Mouse (Mus musculus) intestine, embryonic 15.5 days (tissue): ENCODE measurements at regions not wholly inside any gene's neighbourhood (a gene's known extent, or its start where the extent isn't known, plus 50 kb on each side); places are given as distances from the start of the nearest gene placed in this dataset.

Experiments
- ATAC-seq: fragments of 200-750 bp; cut with Nextera tagmentation; 2 replicates; pipeline ENCODE4 v1.8.0; 2017; ENCODE audit warnings: moderate TSS enrichment, moderate library complexity
- H3K27ac ChIP-seq: fragments of 300-500 bp; sonication (generic); 2 replicates; pipeline ENCODE4 v1.5.1; 2015; ENCODE audit warnings: mild to moderate bottlenecking, inconsistent platforms
- H3K27me3 ChIP-seq: fragments of 300-500 bp; sonication (generic); replicated peaks from 2 replicates; pipeline ENCODE4 v1.6.1; 2015; ENCODE audit warnings: inconsistent platforms
- H3K36me3 ChIP-seq: fragments of 300-500 bp; sonication (generic); 2 replicates; pipeline ENCODE4 v1.6.1; 2015; ENCODE audit warnings: inconsistent platforms
- H3K4me1 ChIP-seq: fragments of 300-500 bp; sonication (generic); replicated peaks from 2 replicates; pipeline ENCODE4 v1.6.1; 2015; ENCODE audit warnings: inconsistent platforms
- H3K4me2 ChIP-seq: fragments of 300-500 bp; sonication (generic); replicated peaks from 2 replicates; pipeline ENCODE4 v1.6.1; 2015; ENCODE audit warnings: mild to moderate bottlenecking, inconsistent platforms
- H3K4me3 ChIP-seq: fragments of 300-500 bp; sonication (generic); replicated peaks from 2 replicates; pipeline ENCODE4 v1.5.1; 2015; ENCODE audit warnings: inconsistent platforms
- H3K9ac ChIP-seq: fragments of 300-500 bp; sonication (generic); 2 replicates; pipeline ENCODE4 v1.6.1; 2015; ENCODE audit warnings: inconsistent platforms
- H3K9me3 ChIP-seq: fragments of 300-500 bp; sonication (generic); 2 replicates; pipeline ENCODE4 v1.6.1; 2016; ENCODE audit warnings: inconsistent platforms
- WGBS: fragments of 180-500 bp; shearing (Covaris S2); methylation state at CpG from one replicate; pipeline ENCODE4 v1.1.7; 2015; 5-methylcytosine and 5-hydroxymethylcytosine counted together

DNA sequence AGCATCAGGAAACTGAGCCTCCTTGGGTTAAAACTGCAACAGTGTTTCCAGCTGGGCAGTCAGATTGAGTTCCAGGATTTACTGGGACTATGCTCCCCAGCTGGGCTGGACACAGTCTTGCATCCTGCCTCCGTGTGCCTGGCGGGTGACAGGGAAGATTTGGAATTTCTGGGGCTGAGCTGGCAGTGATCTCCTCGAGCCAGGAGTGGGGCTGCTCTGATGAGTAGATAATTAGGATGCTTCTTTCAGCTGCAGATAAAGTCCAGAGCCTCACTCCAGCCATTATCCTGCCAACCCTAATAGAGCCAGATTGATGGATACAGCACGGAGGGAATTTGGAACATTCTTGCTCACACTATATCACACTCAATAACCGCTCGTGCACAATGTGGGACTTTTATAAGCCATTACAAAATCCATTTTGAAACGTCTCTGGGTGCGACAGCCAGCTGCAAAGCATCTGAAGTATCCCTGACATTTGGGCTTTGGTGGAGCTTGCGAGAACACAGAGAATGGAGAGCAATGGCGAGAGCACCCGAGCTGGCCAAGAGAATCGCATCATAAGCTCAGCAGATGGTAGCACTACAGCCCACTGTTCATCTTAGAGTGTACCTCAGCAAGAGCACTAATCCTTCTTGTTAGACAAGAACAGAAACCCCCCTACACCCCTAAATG lies 311.6 kb upstream of the Klf4 start:
- Histone ChIP-seq H3K9ac (no peak overlapping the region), H3K4me3 (no peak overlapping the region), H3K27ac (peak overlapping the region; percentile 32; the same call in 1 of the 2 replicates), H3K4me1 (peaks cover 8% of the 10 kb centered on the region), H3K27me3 (no peaks in the 10 kb centered on the region), H3K36me3 (no peaks in the 10 kb centered on the region), H3K4me2 (0 out of 2 replicates have a peak overlapping the region, but pooled peaks have one; percentile 4), H3K9me3 (no peaks in the 10 kb centered on the region)
- ATAC-seq: peak; percentile 85
- 43% methylated on average over 12 of the region's 12 CpGs for WGBS

- Histone ChIP-seq H3K9me3 (no peaks in the 10 kb centered on the region), H3K4me1 (peaks cover 3% of the 10 kb centered on the region), H3K36me3 (no peaks in the 10 kb centered on the region), H3K4me3 (no peak overlapping the region), H3K27ac (no peak overlapping the region), H3K4me2 (no peak overlapping the region), H3K27me3 (no peaks in the 10 kb centered on the region), H3K9ac (no peak overlapping the region)
- WGBS: 84% methylated on average over 3 of the region's 3 CpGs
- ATAC-seq: no peak
Measured at GRCm38 (mm10) chr4:55838568-55838967, 306.3 kb upstream of the Klf4 start.

- Histone ChIP-seq H3K9me3 (no peaks in the 10 kb centered on the region), H3K9ac (no peak overlapping the region), H3K36me3 (no peaks in the 10 kb centered on the region), H3K27me3 (no peaks in the 10 kb centered on the region), H3K4me3 (no peak overlapping the region), H3K4me2 (no peak overlapping the region), H3K27ac (no peak overlapping the region), H3K4me1 (no peaks in the 10 kb centered on the region)
- ATAC-seq: no peak
- 75% methylated on average over 9 of the region's 9 CpGs for WGBS
Measured at GRCm38 (mm10) chr4:55824047-55824760, 291.9 kb upstream of the Klf4 start.

DNA sequence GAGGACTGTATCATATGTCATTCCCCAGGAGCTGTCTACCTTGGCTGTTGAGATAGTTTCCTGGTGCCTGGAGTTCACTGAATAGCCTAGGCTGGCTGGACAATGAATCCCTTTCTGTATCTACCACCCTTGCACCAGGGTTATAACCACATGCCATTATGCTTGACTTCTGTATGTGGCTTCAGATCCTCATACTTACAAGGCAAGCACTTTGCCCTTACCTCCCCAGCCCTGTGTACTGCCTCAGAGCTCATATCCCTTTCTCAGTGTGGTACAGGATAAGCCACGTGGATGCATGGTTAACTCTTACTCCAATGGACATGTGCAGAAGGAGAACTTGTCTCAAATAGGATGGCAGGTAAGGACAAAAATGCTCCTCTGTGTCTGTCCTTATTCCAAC lies 291.3 kb upstream of the Klf4 start:
- 79% methylated on average over 1 of the region's 1 CpGs for WGBS
- H3K9me3 ChIP-seq: no peaks in the 10 kb centered on the region

GRCm38 (mm10) chr4:55817035-55817818 lies 285.0 kb upstream of the Klf4 start:
- Histone ChIP-seq H3K4me3 (no peak overlapping the region), H3K36me3 (no peaks in the 10 kb centered on the region), H3K9ac (no peak overlapping the region), H3K27ac (no peak overlapping the region), H3K4me1 (no peaks in the 10 kb centered on the region), H3K9me3 (no peaks in the 10 kb centered on the region), H3K4me2 (no peak overlapping the region), H3K27me3 (no peaks in the 10 kb centered on the region)
- no peak for ATAC-seq
- WGBS: 79% methylated on average over 4 of the region's 4 CpGs

More for the DNA sequence above, 291.3 kb upstream of the Klf4 start:
- no peaks in the 10 kb centered on the region for H3K27me3 ChIP-seq
- H3K27ac ChIP-seq: no peak overlapping the region
- no peaks in the 10 kb centered on the region for H3K4me1 ChIP-seq
- no peak overlapping the region for H3K4me2 ChIP-seq
- no peaks in the 10 kb centered on the region for H3K36me3 ChIP-seq
- ATAC-seq: no peak
- no peak overlapping the region for H3K9ac ChIP-seq
- H3K4me3 ChIP-seq: no peak overlapping the region

- Histone ChIP-seq H3K9me3 (no peaks in the 10 kb centered on the region), H3K4me2 (no peak overlapping the region), H3K4me3 (no peak overlapping the region), H3K4me1 (no peaks in the 10 kb centered on the region), H3K36me3 (no peaks in the 10 kb centered on the region), H3K27ac (no peak overlapping the region), H3K27me3 (no peaks in the 10 kb centered on the region), H3K9ac (no peak overlapping the region)
- WGBS: 84% methylated on average over 3 of the region's 3 CpGs
- no peak for ATAC-seq
Measured at GRCm38 (mm10) chr4:55815832-55816231, 283.6 kb upstream of the Klf4 start.

GRCm38 (mm10) chr4:55812846-55813245 lies 280.6 kb upstream of the Klf4 start:
- Histone ChIP-seq H3K4me3 (no peak overlapping the region), H3K27ac (no peak overlapping the region), H3K36me3 (no peaks in the 10 kb centered on the region), H3K4me1 (no peaks in the 10 kb centered on the region), H3K9ac (no peak overlapping the region), H3K9me3 (no peaks in the 10 kb centered on the region), H3K27me3 (no peaks in the 10 kb centered on the region), H3K4me2 (no peak overlapping the region)
- no peak for ATAC-seq
- WGBS: 77% methylated on average over 8 of the region's 8 CpGs

- Histone ChIP-seq H3K9me3 (no peaks in the 10 kb centered on the region), H3K4me1 (no peaks in the 10 kb centered on the region), H3K4me3 (no peak overlapping the region), H3K9ac (no peak overlapping the region), H3K4me2 (no peak overlapping the region), H3K36me3 (no peaks in the 10 kb centered on the region), H3K27ac (no peak overlapping the region), H3K27me3 (no peaks in the 10 kb centered on the region)
- 84% methylated on average over 3 of the region's 3 CpGs for WGBS
- no peak for ATAC-seq
Measured at GRCm38 (mm10) chr4:55811656-55812055, 279.4 kb upstream of the Klf4 start.

GRCm38 (mm10) chr4:55808501-55808900 lies 276.2 kb upstream of the Klf4 start:
- 77% methylated on average over 5 of the region's 5 CpGs for WGBS
- Histone ChIP-seq H3K9me3 (no peaks in the 10 kb centered on the region), H3K9ac (no peak overlapping the region), H3K27me3 (no peaks in the 10 kb centered on the region), H3K4me3 (no peak overlapping the region), H3K4me2 (no peak overlapping the region), H3K4me1 (no peaks in the 10 kb centered on the region), H3K27ac (no peak overlapping the region), H3K36me3 (no peaks in the 10 kb centered on the region)
- ATAC-seq: no peak

DNA sequence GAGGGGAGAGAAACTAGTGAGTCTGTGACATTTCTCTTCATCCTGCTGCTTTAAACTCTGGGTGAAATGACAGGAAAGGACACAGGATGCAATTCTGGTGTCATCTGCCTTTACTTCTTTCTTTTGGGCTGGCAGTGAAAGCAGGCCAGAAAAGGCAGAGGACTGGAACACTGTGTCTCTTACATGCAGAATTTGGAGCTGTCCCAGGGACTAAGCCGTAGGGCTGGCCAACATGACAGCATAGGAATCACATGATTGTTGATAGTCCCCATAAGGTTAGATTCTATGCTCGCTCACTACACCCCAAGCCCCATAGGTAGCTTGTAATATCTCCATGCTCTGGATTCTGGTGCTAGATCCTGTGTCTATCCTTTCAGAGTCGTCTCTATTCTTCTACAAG lies 274.5 kb upstream of the Klf4 start:
- 87% methylated on average over 3 of the region's 3 CpGs for WGBS
- Histone ChIP-seq H3K4me2 (no peak overlapping the region), H3K4me3 (no peak overlapping the region)

DNA sequence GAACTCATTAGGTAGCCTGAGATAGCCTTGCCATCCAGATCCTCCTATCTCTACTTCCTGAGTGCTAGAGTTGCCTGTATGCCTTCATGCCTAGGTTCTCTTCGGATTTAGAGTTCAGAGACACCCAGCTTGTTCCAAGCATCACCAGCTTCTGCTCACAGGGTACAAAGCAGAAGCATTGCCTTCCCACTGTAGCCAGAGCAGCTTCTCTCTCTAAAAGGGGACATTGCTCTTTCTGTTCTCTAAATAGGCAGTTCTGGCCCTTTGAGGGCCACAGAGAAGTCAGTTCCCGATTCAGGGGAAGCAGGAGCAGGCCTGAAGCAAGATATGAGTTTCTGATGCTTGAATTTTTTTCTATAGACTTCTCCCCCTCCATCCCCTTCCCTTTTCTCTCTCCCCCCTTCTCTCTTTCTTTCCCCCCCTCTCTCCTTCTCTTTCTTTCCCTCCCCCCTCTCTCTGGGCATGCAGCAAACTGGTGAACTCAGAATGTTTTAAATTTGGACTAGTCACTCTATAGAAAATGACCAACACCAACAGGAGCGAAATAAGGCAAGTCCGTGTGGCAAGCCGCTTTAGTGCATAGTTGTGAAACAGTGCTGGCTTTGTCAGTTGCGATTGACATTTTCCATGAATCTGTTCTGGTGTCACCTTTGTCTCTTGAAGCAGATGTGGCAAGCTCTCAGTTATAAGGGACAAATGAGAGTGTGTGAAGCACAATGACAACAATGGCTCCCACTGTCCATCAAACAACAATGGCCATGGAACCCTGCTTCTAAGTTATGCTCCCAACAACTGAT lies 273.2 kb upstream of the Klf4 start:
- 88% methylated on average over 6 of the region's 6 CpGs for WGBS
- no peak for ATAC-seq
- H3K4me2 ChIP-seq: no peak overlapping the region

More for the DNA sequence above, 274.5 kb upstream of the Klf4 start:
- Histone ChIP-seq H3K4me1 (no peaks in the 10 kb centered on the region), H3K9ac (no peak overlapping the region), H3K9me3 (no peaks in the 10 kb centered on the region), H3K27ac (no peak overlapping the region), H3K36me3 (no peaks in the 10 kb centered on the region), H3K27me3 (no peaks in the 10 kb centered on the region)
- no peak for ATAC-seq

DNA sequence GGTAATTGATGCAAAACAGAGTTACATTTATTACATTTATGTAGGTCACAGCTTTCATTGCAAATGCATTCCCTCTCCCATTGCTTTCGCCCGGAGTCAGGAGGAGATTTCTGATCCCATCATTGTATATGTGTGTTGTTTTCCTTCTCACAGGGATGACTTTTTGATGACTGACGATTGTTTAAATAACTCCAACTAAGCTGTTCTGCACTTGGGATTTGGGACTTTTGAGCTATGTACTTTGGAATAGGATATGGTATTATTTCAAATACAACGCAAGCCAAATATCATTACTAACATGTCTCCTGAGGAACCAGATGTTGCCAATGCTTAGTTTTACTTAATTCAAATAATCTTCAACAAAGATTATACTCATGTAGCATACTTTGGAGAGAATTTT lies 269.8 kb upstream of the Klf4 start:
- Histone ChIP-seq H3K36me3 (no peaks in the 10 kb centered on the region), H3K9me3 (no peaks in the 10 kb centered on the region), H3K9ac (no peak overlapping the region), H3K4me1 (no peaks in the 10 kb centered on the region), H3K27ac (no peak overlapping the region), H3K4me3 (no peak overlapping the region), H3K4me2 (no peak overlapping the region), H3K27me3 (no peaks in the 10 kb centered on the region)
- ATAC-seq: no peak
- WGBS: 73% methylated on average over 4 of the region's 4 CpGs

More for the DNA sequence above, 273.2 kb upstream of the Klf4 start:
- no peaks in the 10 kb centered on the region for H3K9me3 ChIP-seq
- no peaks in the 10 kb centered on the region for H3K4me1 ChIP-seq
- H3K9ac ChIP-seq: no peak overlapping the region
- no peaks in the 10 kb centered on the region for H3K27me3 ChIP-seq
- H3K27ac ChIP-seq: no peak overlapping the region
- no peak overlapping the region for H3K4me3 ChIP-seq
- H3K36me3 ChIP-seq: no peaks in the 10 kb centered on the region
